Mouse (Mus musculus) retina, embryonic 14.5 days (tissue): Measurements from ENCODE around the gene Vash1.

Experiments used
- DNase-seq: peaks from one replicate; pipeline ENCODE4 v3.0.0-alpha.2; 2015; ENCODE audit warnings: low spot score

Vash1 gene

GRCm38 (mm10) chr12:86683698-86684097 is 5.2 kb downstream of the Vash1 start:
- DNase-seq: no peak

DNA sequence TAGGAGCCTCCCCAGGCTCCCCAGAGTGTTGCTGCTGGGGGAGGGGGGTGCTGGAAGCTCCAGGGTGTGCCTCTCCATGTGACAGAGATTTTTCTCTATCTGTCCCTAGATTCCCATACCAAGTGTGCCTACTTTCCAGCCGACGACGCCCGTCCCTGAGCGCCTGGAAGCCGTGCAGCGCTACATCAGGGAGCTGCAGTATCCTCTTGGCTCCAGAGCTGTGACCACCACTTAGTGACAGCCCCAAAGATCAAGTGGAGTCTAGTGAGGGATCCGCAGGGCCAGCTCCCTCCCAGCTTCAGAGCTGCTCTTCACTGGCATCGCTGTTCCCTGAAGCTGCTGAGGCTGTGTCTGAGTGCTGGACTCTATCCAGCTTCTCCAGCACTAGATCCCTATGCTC is 6.8 kb downstream of the Vash1 start:
- no peak for DNase-seq

GRCm38 (mm10) chr12:86686551-86687330 is 8.2 kb downstream of the Vash1 start:
- DNase-seq: no peak

DNA sequence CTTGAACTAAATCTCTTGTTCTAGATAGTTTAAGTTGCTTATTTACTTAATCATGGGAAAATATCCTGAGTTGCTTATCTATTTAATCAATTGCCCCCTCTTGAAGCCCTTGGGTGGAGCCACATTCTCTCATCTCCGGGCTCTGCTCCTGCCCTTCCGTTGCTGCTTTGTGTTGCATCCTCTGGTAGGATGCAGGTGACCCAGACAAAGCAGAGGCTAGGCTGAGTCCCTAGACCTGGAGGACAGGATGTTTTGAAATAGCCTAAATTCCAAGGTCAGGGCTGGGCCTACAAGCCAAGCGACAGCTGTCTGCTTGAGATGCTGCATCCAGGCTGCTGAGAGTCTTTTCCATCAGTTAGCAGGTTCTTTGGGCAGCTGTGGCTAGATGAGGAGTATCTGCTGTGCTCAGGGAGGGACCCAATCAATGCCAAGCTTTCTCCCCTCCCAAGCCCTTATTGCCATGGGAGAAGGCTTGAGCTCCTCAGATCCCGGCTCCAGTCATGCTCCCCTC is 9.0 kb downstream of the Vash1 start:
- DNase-seq: no peak

GRCm38 (mm10) chr12:86687971-86688573 is 9.6 kb downstream of the Vash1 start:
- DNase-seq: no peak

GRCm38 (mm10) chr12:86688917-86689316 is 10.4 kb downstream of the Vash1 start:
- no peak for DNase-seq

- no peak for DNase-seq
Measured at GRCm38 (mm10) chr12:86690700-86691485, 12.4 kb downstream of the Vash1 start.

DNA sequence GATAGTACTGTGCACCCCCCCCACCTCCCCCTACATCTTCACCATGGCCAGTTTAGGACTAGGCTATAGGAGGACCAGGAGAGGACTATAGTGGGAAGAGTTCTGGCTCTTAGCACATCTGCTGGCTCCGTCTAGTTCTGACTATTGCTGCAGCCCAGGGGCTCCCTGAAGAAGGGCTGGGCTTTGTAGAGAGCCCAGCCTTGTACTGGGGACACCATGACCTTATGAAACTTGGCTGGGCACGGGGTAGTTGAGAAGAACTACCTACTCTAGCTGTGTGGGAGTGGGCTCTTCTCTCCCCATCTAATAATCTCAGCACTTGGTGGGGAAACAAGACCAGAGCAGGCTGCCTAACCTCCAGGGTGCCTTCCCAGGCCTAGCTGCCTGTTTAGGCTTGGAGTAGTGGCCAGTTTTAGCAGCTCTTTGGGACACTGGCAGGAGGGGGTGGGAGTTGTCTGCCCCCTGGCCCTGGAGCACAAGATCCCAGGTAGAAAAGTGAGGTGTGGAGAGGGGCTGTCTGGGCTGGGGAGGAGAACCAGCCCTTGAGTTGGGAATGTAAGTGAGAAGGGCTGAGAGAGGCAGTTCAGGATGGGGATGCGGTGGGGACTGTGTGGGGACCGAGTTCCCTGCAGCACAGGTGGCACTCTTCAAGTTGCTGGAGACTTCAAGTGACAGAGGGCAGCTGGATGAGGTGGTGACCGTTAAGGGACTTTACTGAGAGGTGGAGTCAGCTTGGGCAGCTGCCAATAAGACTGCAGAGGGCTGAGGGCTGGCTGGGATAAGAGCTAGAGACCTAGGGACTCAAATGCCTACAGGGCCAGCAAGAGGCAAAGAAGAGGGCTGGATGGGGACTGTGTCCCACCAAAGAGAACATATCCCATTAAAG is 14.2 kb downstream of the Vash1 start:
- no peak for DNase-seq

DNA sequence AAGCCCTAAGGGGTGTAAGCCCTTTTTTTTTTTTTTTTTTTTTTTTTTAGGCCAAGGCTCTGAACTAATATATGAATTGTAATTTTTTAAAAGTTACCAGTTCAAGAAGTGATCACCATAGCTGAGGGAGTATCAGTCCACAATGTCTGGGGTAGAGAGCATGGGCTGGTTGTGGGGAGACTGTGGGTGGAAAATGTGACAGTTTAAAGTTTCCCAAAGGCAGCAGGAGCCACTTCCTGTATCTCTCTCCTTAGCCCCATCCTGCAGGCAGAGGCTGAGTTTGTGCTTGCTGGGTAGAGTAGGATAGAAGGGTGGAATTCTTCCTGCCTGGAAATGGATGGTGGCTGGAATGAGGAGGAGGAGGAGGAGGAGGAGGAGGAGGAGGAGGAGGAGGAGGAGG is 14.9 kb downstream of the Vash1 start:
- no peak for DNase-seq

DNA sequence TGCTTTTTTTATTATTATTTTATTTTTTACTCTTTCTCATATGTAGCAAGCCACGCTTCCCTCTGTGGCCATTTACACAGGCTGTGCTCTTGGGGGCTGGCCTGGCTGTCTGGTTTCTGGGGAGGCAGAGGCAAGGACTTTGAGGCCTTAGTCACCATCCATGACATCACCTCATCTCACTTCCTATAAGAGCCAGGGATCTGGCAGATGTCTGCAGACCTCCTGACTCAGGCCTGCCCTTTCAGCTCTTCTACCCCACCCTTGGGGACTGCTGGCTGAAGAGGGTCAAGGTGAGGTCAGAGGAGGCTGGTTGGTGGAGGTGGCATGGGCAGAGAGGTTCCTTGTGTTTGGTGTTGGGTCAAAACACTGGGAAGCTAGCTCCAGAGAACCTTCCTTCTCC is 15.9 kb downstream of the Vash1 start:
- no peak for DNase-seq

DNA sequence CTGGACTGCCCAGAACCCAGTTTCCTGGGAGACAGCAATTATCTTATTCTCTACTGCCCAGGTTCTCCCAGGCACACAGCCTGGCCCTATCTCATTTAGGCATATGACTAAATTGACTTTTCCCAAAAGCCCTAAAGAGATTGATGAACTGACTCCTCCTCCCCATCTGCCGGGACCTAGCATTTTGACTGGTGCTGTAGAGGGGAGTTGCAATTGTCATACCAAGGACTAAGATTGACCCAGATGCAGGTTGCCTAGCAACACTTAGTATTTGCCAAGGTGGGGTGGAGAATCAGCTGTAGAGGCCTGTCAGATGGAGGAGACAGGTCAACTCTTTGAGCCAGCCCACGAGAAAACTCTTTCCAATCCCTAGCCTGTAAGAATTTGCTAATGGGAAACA is 19.5 kb downstream of the Vash1 start:
- DNase-seq: peak; percentile 49

DNA sequence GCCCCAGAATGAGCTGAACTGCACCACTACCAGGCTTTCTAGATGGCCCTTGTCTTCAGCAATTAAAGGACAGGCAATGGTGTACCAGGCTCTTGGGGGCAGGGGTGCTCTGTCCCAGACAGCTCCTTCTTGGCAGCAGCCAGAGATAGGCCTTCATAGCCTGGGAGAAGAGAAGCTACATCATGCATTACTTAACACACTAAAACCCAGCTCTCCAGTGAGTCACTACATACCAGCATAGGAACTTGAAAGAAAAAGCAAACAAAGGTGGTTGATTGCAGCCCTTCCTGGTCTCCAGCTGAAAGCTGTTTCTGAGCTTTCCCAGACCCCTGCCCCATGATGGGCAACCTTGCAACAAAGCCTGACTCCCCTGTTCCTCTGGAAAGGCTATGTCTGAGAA is 20.0 kb downstream of the Vash1 start:
- DNase-seq: no peak

- peak; percentile 63 for DNase-seq
Measured at GRCm38 (mm10) chr12:86699965-86700926, 21.7 kb downstream of the Vash1 start.

GRCm38 (mm10) chr12:86700927-86701310 is 22.4 kb downstream of the Vash1 start:
- no peak for DNase-seq

- no peak for DNase-seq
Measured at GRCm38 (mm10) chr12:86701491-86701890, 23.0 kb downstream of the Vash1 start.

DNA sequence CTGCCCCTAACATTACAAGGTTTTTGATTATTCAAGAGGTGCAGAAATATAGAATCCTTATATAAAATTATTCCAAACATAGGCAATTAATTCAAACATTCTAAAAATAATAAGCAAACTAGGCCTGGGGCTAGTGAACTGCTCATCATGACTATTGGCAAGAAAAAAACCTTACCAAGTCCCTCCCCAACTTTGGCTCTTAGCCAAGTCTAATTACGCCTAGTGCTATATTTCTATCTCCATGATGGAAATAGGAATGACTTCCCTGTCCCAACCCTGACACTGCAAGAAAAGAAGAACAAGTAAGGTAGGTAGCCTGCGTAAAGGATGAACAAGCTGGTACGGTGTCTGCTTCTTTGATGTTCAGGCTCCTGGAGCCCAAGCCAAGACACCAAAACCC is 24.2 kb downstream of the Vash1 start:
- DNase-seq: no peak

GRCm38 (mm10) chr12:86705843-86706242 is 27.3 kb downstream of the Vash1 start:
- DNase-seq: no peak

DNA sequence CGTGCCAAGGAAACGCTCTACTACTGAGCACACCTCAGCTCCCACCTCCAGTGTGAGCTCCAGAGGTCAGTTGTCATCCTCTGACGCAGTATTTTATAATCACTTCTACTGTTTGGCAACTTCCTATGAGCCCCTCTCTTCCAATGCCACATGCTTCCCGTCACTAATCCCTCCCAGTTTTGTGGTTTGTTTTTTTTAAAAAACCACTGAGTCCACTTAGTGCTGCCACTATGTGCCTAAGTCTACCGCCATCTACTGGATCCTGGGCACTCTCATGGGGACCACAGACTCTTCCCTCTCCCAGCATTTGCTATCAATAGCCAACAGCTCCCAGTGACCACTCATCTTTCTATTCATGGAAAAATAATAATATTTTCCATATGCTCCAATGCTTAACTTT is 35.5 kb downstream of the Vash1 start:
- DNase-seq: peak; percentile 47

- peak; percentile 82 for DNase-seq
Measured at GRCm38 (mm10) chr12:86715401-86715800, 36.9 kb downstream of the Vash1 start.

GRCm38 (mm10) chr12:86716962-86717361 is 38.5 kb downstream of the Vash1 start:
- DNase-seq: no peak
